Mouse (Mus musculus) urinary bladder, adult 18-20 months (tissue): ENCODE measurements around the gene Gm12216.

Experiments
- DNase-seq, 2 experiments: peaks; one replicate each; pipeline ENCODE4 v3.0.0; 2022; ENCODE audit warnings: low spot score in 2 of 2, mixed read lengths in 2 of 2

Gene Gm12216

DNA sequence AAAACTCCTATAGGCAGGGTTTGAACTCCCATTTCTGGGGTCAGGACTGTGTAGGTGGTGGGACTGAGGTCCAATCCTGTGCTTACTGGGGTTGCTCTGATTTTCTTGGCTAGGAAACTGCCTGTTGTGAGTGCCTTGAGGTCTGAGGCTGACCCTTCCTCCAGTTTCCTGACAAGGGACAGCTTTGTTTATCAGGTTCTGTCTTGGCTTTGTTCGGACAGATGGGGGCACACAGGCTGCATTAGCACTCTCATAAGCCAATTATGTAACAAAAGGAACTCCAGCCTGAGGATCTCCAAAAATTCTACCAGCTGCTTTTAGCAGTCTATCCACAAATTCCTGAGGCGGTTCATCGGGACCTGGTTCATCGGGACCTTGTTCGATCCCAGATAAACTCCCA, 116.7 kb downstream of the Gm12216 start:
- DNase-seq, result no peak

DNA sequence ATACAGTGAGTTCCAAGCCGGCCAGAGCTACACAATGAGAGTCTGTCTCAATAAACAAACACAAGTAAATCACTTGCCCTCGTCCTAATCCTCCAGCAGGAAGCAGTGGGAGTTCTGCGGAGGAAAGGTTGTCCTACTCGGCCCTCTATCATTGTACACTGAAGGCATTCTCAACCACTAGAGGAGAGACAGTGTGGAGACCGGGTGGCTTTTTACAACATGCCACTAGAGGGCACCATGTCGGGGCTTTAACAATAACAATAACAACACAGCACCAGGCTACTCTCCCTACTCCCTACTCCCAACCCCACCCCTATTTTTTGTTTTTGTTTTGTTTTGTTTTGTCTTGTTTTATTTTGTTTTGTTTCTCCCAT, 121.5 kb downstream of the Gm12216 start:
- DNase-seq, result peak in 1 of 2 experiments; percentile 40

GRCm38 (mm10) chr11:53736771-53737572, 122.1 kb downstream of the Gm12216 start:
- DNase-seq, result peak; percentile 49 to 57

DNA sequence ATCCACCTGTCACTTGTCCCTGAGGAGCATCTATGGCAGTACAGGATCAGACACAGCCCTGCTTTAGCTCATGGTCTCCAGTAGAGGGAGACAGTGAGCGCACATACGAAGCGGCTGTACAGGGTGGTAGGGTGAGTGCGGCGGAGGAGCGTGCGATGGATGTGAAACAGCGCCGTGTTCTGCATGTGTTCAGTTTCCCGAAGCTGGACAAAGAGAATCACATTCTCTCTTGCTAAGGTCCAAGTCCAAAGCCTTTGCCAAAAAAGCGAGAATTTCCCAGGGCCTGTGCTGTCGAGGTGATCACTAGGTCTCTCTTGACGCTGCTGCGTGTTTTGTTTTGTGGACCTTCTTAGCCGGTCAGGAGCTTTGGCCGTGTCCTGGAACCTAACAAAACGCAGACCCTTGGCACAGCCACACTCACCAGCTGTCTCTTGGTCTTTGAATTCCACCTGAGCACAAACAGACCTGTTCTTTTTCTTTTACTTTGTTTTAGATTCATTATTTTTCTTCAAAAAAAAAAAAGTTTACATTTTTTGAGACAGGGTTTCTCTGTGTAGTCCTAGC, 123.3 kb downstream of the Gm12216 start:
- peak; percentile 25 to 44 for DNase-seq

GRCm38 (mm10) chr11:53734970-53735681, 123.9 kb downstream of the Gm12216 start:
- DNase-seq, result no peak

DNA sequence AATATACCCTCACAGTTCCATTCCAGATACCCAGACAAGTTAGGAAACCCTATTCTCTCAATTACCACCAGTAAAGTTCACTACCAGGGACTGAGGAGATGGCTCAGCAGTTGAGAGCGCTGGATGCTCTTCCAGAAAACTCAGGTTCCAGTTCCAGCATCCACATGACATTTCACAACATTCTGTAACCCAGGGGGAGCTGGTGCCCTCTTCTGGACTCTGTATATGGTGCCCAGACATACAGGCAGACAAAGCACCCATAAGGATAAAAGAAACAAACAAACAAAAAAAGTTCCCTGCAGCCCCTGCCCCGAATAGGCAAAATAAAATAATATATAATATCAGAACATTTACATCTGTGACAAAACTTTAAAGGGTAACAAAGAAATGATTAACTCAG, 124.6 kb downstream of the Gm12216 start:
- no peak for DNase-seq

DNA sequence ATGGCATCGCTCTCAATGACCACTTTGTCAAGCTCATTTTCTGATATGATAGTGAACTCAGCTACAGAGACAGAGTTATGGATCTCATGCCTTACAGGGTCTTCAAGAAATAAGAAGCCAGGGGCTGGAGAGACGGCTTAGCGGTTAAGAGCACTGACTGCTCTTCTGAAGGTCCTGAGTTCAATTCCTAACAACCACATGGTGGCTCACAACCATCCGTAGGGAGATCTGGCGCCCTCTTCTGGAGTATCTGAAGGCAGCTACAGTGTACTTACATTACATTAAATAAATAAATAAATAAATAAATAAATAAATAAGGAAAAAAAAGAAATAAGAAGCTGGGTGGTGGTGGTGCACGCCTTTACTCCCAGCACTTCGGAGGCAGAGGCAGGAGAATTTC, 125.2 kb downstream of the Gm12216 start:
- no peak for DNase-seq
